Mouse (Mus musculus) common myeloid progenitor, adult 5-6 weeks (primary cell): ENCODE results near the gene 2310022A10Rik. TPM values are rescaled to one million over a fixed set of nuclear protein-coding genes. Genes with fewer than 3 reads are reported as not detected.
A peak's percentile ranks its signal among the peaks of the same experiment; 100 is the strongest.

Experiments
- ATAC-seq: replicated peaks from 2 replicates; pipeline ENCODE4 v1.8.0; 2016; ENCODE audit warnings: low read depth, mild to moderate bottlenecking, moderate TSS enrichment, inconsistent platforms; ENCODE audit not compliant: poor library complexity, severe bottlenecking
- total RNA-seq: library from RNA; stranded (forward); fragments of 200-1000, 187-1606 nt; gene quantifications from 2 replicates; pipeline ENCODE4 v1.2.3, GENCODE M21; 2017

The 2310022A10Rik gene
- total RNA-seq, 1 experiment from 2014 or later, result 18.0 TPM

DNA sequence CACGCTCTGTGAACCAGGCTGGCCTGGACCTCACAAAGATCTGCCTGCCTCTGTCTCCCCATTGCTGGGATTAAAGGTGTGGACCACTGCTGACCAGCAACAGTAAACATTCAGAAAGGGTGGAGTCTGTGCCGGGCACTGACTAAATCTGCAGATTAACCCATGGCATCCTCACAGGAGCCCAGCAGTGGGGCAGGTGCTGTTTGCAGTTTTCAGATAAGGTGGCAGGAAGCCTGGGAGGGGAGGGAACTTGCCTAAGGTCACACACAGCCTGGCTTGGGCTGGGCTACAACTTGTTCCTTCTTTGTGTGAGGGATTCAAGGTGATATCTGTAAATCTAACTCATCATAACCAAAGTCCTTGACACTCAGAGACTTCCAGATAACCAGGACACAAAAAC lies 12.5 kb upstream of the 2310022A10Rik start:
- ATAC-seq, result no peak

DNA sequence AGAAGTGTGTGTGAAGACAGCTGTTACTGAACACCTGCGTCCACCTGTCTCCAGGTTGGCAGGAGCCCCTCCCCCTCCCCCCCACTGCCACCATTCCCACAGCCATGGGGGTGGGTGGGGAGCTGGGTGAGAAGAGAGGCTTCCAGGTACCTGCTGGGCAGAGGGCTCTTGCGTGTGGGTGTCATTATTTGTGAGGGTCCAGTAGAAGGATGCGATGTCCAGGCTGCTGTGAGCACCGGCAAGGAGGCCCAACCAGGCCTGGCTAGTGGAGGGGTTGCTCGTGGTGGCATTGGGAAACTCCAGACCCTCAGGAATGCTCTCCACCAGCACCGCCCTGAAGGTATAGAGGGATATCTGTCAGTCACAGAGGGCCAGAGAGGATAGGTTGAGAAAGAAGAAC lies 12.1 kb upstream of the 2310022A10Rik start:
- no peak for ATAC-seq

DNA sequence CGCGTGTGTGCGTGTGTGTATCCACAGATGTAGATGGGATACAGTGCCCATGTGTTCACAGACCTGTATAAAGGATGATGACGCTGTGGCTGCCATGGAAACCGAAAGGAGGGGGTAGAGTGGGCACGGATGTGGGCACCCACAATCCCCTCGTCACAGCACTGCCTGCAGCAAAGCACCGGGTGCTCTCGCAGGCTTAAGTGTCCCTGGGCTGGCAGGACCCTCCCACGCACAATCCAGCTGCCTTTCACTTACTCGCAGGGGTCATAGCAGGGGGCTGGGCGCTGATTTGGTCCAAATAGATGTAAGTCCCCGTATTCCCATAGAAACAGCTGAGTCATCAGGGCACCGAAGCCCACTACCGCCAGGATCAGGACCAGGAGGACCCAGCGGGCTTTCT lies 11.6 kb upstream of the 2310022A10Rik start:
- ATAC-seq, result peak; percentile 78

DNA sequence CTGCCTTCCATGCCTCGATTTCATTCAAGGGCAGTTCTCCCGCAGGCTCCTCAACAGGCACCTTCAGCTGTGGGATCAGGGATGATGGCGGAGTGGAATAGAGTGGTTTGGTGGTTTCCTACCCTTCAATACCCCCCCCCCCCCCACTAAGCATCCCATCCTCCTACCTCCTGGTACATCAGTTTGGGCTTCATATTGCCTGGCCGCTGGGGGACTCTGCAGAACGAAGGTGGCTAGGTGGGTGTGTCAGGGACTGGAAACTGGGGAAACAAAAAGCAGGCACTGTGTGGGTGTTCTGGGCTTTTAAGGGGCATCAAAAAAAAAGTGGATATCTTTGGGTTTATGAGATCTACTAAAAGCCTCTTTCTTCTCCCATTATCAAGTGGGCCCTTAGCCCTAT lies 11.1 kb upstream of the 2310022A10Rik start:
- ATAC-seq, result no peak

DNA sequence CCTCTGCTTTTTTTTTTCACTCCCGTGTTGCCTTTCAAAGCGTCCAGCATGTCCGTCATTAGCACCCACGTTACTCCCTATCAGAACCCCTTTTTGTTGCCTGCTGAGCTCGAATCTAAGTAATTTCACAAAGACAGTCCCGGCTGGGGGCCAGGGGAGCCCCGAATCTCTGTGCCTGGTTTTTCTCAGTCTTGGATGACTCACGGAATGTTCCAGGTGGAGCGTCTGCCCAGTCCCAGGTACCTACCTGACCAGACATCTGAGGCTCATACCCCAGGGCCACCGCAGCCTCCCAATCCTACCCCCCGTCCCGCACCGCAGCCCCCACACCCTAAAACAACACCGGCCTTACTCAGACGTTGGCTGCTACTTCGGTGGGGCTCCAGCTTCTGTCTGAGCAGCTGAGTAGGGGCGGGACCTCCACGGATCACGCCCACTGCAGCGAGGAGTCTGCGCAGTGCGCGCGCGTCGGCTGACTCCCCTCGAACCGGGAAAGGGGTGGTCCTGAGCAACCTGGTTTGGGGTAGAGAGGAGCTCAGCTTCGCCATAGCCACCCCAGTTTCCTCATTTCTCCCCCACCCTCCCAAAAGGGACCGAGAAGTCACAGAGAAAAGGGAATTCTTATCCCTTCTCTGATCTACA lies 10.5 kb upstream of the 2310022A10Rik start:
- peak; percentile 70 for ATAC-seq

DNA sequence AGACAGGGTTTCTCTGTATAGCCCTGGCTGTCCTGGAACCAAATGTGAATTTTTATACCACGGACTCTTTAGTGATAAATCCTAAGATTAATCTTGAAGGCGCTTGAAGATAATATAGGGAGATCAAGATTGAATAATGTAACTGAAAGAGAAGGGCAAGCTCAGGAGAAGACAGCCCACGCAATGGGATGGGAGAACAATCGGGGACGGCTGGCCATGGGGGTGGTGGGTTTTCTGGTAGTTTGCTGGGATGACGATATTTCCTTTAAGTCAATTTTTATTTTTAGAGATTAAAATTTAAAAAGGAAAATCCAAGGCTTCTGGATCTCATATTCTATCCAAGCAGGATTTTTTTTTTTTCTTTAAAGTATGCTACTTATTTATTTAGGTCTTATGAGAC lies 10.0 kb upstream of the 2310022A10Rik start:
- no peak for ATAC-seq

DNA sequence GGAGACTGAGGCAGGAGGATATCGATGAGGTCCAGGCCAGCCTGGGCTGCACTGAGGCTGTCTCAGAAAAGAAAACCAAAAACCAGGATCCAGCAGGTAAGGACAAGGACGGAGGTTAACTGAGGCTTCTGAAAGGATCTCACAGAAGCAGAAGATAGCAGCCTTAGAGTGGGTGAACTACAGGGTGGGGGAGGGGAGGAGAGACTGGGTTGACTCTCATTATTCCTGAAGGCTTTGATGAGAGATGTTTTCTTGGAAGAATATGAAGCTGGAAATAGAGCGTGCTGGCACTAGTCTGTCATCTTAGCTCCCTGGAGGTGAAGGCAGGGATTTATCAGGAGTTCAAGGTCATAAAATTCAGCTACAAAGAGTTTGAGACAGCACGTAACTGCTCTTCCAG lies 9.2 kb upstream of the 2310022A10Rik start:
- ATAC-seq, result no peak

DNA sequence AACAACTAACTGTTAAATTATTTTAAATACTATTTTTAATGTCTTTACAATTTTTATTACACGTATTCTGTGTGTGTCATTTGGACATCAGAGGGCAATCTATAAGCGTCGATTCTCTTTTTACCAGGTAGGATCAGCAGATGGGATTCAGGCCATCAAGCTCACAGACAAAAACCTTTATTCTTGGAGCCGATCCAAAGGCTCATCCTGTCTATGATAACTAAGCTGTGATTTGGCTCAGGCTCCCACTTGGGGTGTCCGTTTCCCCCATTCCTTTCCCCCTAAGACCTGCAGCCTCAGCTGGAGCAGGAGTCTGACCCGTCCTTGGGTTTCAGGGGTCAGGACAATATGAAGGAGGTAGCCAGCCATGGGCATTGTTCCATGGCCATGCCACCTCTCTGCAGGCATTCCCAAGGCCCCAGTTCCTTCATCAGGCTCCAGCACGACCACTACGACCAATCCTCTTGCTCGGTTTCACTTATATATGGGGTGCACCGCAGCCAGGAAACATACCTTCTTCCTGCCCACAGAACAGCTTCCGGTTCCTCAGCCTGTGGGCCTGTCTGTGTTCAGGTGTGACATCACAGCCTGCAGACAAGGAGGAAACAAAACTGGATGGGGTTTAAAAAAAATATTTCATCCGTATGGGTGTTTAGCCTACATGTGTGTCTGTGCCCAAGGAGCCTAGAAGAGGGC lies 8.2 kb upstream of the 2310022A10Rik start:
- peak; percentile 59 for ATAC-seq

DNA sequence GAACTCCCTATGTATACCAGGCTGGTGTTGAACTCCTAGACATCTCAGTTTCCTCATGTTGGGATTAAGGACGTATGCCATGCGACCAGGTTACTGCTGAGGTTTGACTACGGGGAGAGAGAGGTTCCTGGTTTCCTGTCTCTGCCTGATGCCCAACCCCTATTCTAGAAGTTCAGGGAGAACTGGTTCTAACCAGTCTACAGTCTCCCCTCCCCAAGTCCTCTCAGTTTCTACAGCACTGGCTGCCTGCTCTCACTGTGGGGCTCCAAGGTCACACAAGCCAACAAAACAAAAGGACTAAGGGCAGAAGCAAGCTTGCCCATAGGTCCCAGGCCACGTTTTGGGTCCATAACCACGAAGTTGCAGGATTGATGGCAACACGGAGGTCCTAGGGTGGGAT lies 3.4 kb upstream of the 2310022A10Rik start:
- no peak for ATAC-seq

DNA sequence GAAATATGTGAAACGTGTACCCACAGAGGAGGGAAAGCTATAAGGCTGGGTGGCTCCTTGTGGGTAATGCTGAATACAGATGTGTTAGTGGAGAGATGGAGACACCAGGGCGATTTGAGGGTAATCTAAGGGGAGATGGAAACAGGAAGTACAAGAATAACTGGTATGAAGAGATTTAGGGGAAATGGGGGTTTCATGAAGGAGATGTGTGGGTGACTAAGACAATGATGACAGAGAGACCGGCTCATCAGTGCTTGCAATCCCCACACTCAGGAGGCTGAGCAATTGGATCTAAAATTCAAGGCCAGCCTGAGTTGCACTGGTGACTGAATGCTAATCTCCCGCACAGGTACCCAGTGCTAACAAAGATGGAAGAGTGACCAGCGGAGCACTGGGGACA lies 963 bp upstream of the 2310022A10Rik start:
- peak; percentile 24; the same call in 1 of the 2 replicates for ATAC-seq

DNA sequence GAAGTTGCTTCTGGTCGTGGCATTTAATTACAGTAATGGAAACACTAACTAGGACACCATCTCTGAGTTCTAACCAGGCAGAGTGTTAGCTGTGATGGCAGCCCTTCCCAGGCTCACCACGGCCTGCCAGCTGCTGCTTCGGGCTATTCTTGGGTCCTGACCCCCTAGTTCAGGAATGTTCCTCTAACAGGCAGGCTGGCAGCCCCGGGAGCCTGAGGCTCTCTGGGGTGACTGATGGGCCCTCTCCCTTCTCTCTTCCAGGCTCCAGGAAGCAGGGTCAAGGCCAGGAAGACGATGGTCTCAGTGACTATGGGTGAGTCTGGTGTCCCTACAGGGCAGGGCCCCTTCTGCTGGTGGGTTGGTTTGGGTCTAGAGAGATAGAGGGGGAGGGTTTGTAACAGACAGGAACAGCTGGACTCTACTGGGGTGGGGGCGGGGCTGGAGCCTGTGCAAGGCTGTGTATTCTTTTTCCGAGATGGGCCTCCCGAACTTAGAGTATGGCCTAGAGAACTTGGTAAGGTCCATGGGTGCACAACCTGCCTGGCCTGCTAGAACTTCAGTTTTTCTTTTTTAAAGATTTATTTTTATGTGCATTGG lies 7.4 kb downstream of the 2310022A10Rik start:
- ATAC-seq, result no peak

DNA sequence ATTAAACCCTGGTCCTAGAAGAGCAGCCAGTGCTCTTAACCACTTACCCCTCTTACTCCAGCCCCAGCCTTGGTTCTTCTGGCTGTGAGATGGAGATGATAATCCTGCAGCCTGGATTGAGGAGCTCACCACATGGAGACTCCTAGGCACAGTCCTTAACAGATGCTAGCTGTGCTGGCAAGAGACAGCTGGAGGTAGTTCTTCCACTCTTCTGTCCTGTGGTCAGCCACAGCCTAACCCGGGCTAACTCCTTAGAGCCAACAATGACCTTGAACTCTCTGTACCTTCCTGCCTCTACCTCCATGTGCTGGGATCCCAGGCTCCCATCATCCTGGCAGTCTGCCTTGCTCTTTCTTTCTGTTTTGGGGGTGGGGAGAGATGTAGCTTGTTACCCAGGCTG lies 7.9 kb downstream of the 2310022A10Rik start:
- ATAC-seq, result no peak

DNA sequence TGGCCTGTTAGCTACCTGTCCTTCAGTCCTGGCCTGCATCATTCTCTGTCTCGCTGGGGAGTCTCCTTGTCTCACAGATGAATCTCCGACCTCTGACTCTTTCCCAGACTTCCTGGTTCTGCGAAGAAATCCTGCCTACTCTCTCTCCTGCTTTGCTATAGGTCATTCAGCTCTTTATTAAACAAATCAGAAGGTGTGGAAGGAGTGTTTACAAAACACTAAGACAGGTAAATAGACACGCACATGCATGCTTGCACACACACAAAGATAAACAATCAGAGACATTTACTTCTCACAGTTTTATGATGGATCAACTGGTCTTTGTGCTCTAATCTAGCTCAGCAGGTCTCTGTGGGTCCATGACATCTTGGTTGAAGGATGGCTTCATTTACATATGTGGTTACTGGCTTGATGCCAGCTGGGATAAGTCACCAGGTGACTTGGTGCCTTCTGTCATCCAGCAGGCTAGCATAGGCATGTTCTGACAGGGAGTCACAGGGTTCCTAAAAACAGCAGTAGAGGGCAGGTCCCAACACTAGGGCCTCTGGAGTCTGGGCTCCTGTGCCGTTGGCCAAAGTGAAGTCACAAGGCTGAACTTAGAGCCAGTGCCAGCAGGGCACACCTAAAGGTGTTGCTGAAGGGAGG lies 16.7 kb downstream of the 2310022A10Rik start:
- no peak for ATAC-seq

DNA sequence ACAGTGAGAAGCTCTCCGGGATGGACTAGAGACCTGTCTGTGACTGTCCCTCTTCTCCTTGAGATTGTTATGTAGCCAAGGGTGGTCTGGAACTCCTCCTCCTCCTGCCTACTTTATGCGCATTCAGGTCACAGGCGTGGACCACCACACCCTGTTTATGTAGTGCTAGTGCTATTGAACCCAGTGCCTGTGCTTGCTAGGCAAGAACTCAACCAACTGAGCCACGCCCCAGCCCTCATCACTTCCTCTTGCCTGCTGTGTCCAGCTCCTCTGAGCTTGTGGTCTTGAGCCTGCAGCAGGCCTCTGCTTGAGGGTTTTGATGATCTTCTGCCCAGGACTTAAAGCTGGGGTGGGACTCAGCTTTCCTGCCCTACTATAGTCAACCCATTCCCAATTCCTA lies 19.1 kb downstream of the 2310022A10Rik start:
- ATAC-seq, result no peak

DNA sequence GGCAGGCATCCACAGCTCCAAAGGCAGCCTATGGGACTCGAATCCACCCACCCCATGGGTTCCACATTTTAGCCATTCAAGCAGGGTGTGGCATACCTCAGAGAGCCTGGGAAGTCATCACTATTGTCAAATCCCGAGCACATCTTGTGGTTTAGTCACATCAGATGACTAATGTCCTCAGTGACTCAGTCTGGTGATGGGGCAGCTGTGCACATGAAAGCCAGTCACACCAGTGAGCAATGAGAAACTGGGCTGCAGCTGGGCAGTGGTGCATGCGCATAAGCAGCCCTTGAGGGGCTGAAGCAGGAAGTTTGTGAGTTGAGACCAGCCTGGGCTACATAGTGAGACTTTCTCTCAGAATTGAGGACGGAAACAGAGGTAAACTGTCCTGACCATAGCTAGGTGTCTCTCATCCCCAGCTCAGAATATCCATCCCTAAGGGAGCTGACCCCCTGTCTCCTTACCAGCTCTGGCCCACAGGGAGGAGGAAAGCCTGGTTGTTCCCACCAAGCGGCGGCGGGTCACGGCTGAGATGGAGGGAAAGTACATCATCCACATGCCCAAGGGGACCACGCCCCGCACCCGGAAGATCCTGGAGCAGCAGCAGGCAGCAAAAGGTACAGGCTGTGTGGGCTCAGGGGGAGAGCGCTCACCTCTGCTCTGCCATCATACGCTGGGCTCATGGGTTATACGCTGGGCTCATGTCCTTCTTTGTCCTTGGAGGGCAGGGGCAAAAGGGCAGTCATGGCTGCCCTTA lies 21.3 kb downstream of the 2310022A10Rik start:
- no peak for ATAC-seq

DNA sequence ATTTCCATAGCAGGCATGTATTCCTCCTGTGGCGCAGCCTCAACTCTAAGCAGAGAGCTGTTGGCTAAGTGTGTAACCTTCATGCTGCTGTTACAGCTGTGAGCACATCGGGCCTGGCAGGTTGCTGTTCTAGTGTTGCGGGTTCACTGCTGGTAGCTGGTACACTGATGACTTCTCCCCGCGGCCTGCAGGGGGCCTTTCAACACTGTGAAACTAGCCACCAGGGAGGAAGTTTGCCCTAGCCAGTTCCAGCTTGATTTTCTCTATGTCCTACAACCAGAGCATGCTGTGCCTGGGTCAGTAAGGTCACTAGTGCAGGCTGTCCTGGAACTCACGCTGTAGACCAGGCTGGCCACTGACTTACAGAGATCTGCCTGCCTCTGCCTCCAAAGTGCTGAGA lies 23.9 kb downstream of the 2310022A10Rik start:
- peak; percentile 76 for ATAC-seq

DNA sequence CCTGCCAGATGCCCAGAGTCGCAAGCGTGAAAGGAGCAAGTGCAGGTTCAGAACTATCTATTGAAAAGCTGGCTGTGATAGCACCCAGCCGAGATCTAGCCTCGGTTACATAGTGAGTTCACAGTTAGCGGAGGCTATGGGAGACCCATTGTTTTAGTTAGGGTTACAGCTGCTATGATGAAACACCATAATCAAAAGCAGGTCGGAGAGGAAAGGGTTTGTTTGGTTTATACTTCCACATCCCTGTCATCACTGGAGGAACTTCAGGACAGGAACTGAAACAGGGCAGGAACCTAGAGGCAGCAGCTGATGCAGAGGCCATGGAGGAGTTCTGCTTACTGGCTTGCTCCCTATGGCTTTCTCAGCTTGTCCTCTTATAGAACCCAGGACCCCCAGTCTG lies 24.6 kb downstream of the 2310022A10Rik start:
- peak; percentile 48; the same call in 1 of the 2 replicates for ATAC-seq

DNA sequence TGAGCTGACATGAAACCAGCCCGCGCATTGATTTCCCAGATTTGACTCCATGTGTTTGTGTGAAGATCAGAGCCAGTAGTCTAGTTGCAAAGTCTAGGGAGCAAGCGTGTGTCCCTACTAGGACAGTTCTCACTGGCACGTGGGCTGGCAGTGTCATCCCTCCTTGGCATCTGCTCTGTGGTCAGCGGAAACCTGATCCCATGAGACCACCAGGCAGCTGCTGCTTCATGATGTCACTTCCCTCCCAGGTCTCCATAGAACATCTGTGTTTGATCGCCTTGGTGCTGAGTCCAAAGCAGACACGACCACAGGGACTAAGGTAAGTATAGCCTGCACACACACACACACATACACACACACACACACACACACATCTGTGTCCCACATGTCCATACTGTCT lies 25.4 kb downstream of the 2310022A10Rik start:
- no peak for ATAC-seq

DNA sequence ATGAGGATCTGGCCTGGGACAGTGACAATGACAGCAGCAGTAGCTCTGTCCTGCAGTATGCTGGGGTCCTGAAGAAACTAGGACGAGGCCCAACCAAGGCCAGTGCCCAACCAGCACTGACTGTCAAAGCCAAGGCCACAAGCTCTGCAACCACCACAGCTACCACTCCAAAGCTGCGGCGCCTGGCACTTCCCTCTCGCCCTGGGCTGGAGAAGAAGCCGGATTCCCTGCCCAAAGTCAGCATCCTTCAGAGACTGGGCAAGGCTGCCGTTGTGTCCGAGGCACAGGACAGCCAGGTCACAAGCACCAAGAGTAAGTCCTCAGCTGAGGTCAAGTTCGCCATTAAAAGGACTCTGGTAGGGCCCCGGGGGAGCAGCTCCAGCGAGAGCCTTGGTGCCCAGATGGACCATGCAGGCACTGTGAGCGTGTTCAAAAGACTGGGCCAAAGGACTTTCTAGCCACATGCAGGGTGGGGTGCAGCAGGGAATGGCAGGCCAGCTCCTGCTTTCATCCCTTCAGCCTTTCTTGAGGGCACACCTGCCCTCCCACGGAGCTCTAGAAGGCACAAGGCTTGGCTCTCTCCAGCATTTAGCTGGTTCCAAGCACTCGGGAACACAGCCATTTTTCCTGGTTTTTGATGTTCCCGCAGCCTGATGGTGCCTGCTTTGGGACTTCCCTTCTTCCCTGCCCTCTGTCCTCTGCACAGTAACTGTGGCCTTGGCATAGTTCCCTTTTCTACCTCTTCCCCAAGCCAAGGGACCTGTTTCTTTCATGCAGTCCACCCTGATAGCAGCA lies 27.5 kb downstream of the 2310022A10Rik start:
- ATAC-seq, result no peak

DNA sequence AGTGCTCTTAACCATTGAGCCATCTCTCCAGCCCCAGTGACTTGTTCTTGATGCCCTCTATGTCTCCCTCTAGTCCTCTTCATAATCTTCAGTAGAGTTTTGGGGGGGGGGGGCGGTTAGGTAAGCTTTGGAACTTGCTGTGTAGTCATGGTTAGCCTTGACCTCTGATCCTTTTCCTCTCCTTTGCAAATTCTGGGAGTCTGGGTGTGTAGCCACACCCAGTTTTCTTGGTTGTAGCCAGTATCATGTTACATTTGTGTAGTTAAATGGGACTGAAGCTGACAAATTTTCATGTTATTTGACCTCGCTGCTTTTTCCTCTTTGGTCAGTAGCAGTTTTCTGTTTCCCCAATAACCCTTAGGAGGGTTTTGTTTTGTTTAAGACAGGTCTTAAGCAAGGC lies 33.8 kb downstream of the 2310022A10Rik start:
- ATAC-seq, result no peak
